Comparison of ENCODE assay signal across 30 mouse cellular contexts in the genomic region with DNA sequence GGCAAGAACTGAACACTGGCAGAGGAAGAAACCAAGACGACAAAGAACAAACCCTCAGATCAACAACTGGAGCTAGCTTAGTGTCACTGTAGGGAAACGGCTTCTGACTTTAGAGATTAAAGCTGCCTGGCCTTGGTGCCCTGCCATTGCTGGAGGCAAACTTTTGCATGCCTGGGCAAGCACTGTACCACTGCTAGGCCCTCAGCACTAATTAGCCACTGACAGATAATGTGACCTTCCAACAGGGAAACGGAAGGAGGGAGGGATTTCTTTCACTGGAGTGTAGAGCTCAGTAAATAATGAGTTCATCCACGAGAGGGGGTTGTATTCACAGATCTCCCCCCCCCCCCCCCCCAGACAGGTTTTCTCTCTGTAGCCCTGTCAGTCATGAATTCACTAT. TPM values are rescaled to one million over a fixed set of nuclear protein-coding genes. Genes with fewer than 3 reads are reported as not detected.
DNase-seq lines count a peak whose midpoint lies in the region; ATAC-seq and TF ChIP-seq lines count a peak whose summit lies in the region.
"Had no signal": no experiment of that assay in that cellular context is flagged by ENCODE, and none has a peak within 500 bp of the region (broad histone marks: within the 10 kb centered on the region; RNA-seq: fewer than 3 reads in every experiment).

No protein-coding gene starts in this region.

- H3K27ac ChIP-seq in kidney, adult 2 months (ENCODE audit: insufficient read depth, low read depth, low read length), result no peak overlapping the region
- H3K27ac ChIP-seq: heart, embryonic 10.5 days; heart, embryonic 15.5 days; hindbrain, embryonic 12.5 days; hindbrain, postnatal 0 days; intestine, embryonic 15.5 days; kidney, embryonic 15.5 days; liver, embryonic 14.5 days; macrophage; midbrain, embryonic 13.5 days; stomach, embryonic 15.5 days had no signal

- 38% methylated on average over 4 of the region's 4 CpGs for WGBS in kidney, adult 2 months

- TF ChIP-seq POLR2A in kidney, adult 2 months (IDR thresholded peaks at IDR 0.05; ENCODE audit: low read depth, low read length), result no peak

- DNase-seq in kidney, adult 2 months, result peak; percentile 18
- DNase-seq in kidney, adult 9 months, result no peak
- peak; percentile 24 for DNase-seq in ovary, postnatal 36 days (ENCODE audit: low spot score)
- no peak for DNase-seq in ovary, postnatal 14 days (ENCODE audit: low spot score)
- DNase-seq in Patski (ENCODE audit: low read depth, low spot score), result no peak
- DNase-seq in right cerebral cortex, postnatal 10 days (ENCODE audit: low spot score in 2 of 2), result no peak
- DNase-seq: adrenal gland, postnatal 10 days; cerebellum, adult 11 months; cerebellum, adult 9-10 months; cerebellum, postnatal 36 days; gastrocnemius, postnatal 25 days; heart, adult 11 months; heart, postnatal 36 days; liver; lung, adult 2 months; lung, postnatal 10 days; right cerebral cortex, postnatal 25 days; thymus, postnatal 14 days had no signal

- peaks cover 6% of the 10 kb centered on the region for H3K36me3 ChIP-seq in kidney, adult 2 months (ENCODE audit: control insufficient read depth, insufficient read depth, low read length)

- H3K27me3 ChIP-seq in kidney, adult 2 months (replicated peaks; ENCODE audit: control insufficient read depth, insufficient read depth, low read length), result no peaks in the 10 kb centered on the region
- no peaks in the 10 kb centered on the region for H3K27me3 ChIP-seq in Patski
- H3K27me3 ChIP-seq: heart, embryonic 15.5 days; hindbrain, embryonic 12.5 days; intestine, embryonic 15.5 days; kidney, embryonic 15.5 days; midbrain, embryonic 13.5 days; stomach, embryonic 15.5 days had no signal

- POLR2A ChIA-PET in Patski (lab: Charles Lee), result interaction anchor here (0.6 kb wide), 1 partner anchor 31 kb away, joined by 3 read pairs; no protein-coding TSS in a partner anchor

- H3K4me3 ChIP-seq in kidney, adult 2 months (ENCODE audit: insufficient read depth, low read depth, low read length), result no peak overlapping the region
- H3K4me3 ChIP-seq: heart, embryonic 10.5 days; heart, embryonic 15.5 days; hindbrain, embryonic 12.5 days; intestine, embryonic 15.5 days; kidney, embryonic 15.5 days; midbrain, embryonic 13.5 days; stomach, embryonic 15.5 days had no signal

- no peak for TF ChIP-seq CTCF in kidney, adult 2 months (conservative IDR thresholded peaks at IDR 0.05; ENCODE audit: insufficient read depth, insufficient read length, low read depth, low read length)
- no peak for TF ChIP-seq CTCF in Patski (IDR thresholded peaks at IDR 0.05)

- no peaks in the 10 kb centered on the region for H3K4me1 ChIP-seq in kidney, adult 2 months (ENCODE audit: control insufficient read depth, insufficient read depth, low read length)
- H3K4me1 ChIP-seq: heart, embryonic 10.5 days; heart, embryonic 15.5 days; hindbrain, embryonic 12.5 days; intestine, embryonic 15.5 days; kidney, embryonic 15.5 days; midbrain, embryonic 13.5 days; stomach, embryonic 15.5 days had no signal

- CTCF ChIA-PET in Patski (lab: Charles Lee), result interaction anchor here (0.8 to 1.3 kb wide), 6 partner anchors 9 to 498 kb away, joined by 3 to 4 read pairs (median 4); no protein-coding TSS in a partner anchor

- in situ Hi-C loops in Patski (cut with MboI; ENCODE audit: low pct_unique_long_range_greater_than_20kb), result no loop called here

- ATAC-seq in Patski, result peak; percentile 87
- no peak for ATAC-seq in erythroid progenitor cell, adult 5-6 weeks (replicated peaks; ENCODE audit: low FRiP score, poor library complexity, severe bottlenecking)
- ATAC-seq: forebrain, embryonic 14.5 days; hindbrain, postnatal 0 days; intestine, embryonic 15.5 days; midbrain, embryonic 13.5 days had no signal

RNA-seq across cellular contexts. Expression of a gene that starts 15.2 kb away (rescaled TPM):
- 9.1 and 9.4 TPM in 2 replicates for polyA plus RNA-seq in kidney, adult 2 months (2012; rRNA removed)
- polyA plus RNA-seq in Patski (2021), result 47.8 TPM
- total RNA-seq in erythroid progenitor cell, adult 5-6 weeks (2015; ENCODE audit: low replicate concordance), result 15.9 and 23.1 TPM in 2 replicates
- total RNA-seq in erythroid progenitor cell, adult 5-6 weeks (2017; ENCODE audit: low replicate concordance), result 28.4 and 39.0 TPM in 2 replicates

RNA-seq across cellular contexts. Expression of a gene that starts 21.6 kb away (rescaled TPM):
- polyA plus RNA-seq in kidney, adult 2 months (2012; rRNA removed), result 6.7 and 9.4 TPM in 2 replicates
- 8.0 TPM for polyA plus RNA-seq in Patski (2021)
- total RNA-seq in erythroid progenitor cell, adult 5-6 weeks (2015; ENCODE audit: low replicate concordance), result 0.42 TPM in 1 of 2 replicates, not detected in the other
- total RNA-seq in erythroid progenitor cell, adult 5-6 weeks (2017; ENCODE audit: low replicate concordance), result 5.3 TPM in 1 of 2 replicates, not detected in the other
- polyA plus RNA-seq: macrophage had no signal

RNA-seq across cellular contexts. Expression of a gene that starts 27.3 kb away (rescaled TPM):
- polyA plus RNA-seq in kidney, adult 2 months (2012; rRNA removed), result 26.4 and 31.4 TPM in 2 replicates
- polyA plus RNA-seq in Patski (2021), result 94.0 TPM
- 1.7 and 6.1 TPM in 2 replicates for total RNA-seq in erythroid progenitor cell, adult 5-6 weeks (2015; ENCODE audit: low replicate concordance)
- 2.1 and 2.2 TPM in 2 replicates for total RNA-seq in erythroid progenitor cell, adult 5-6 weeks (2017; ENCODE audit: low replicate concordance)

Comparison
In these comparisons a context has a peak if more than half of its experiments do, and no peak if none do; other contexts are left out.
1. DNase-seq: peak in kidney, adult 2 months (single experiment) and ovary, postnatal 36 days (single experiment); none in kidney, adult 9 months (single experiment), ovary, postnatal 14 days (single experiment), Patski (single experiment) and right cerebral cortex, postnatal 10 days (0 of 2).